Mouse (Mus musculus): Measurements from ENCODE around the gene Fndc7.

Gene Fndc7

GRCm38 (mm10) chr3:108889908-108890307 is at the start of gene Fndc7:
TSS of gene Fndc7 (minus strand) at chr3:108890008.
- no peak for DNase-seq

- no peak for DNase-seq
Observed at GRCm38 (mm10) chr3:108939573-108939972, 49.8 kb upstream of the Fndc7 start, which contains the start of gene Henmt1. TSS of gene Henmt1 (plus strand) at chr3:108939873.

- DNase-seq: no peak
Observed at GRCm38 (mm10) chr3:108938691-108939090, 48.9 kb upstream of the Fndc7 start.

- no peak for DNase-seq
Observed at GRCm38 (mm10) chr3:108933557-108933956, 43.7 kb upstream of the Fndc7 start.

- no peak for DNase-seq
Observed at GRCm38 (mm10) chr3:108926308-108926707, 36.5 kb upstream of the Fndc7 start.

GRCm38 (mm10) chr3:108925677-108926076 is 35.9 kb upstream of the Fndc7 start:
- no peak for DNase-seq

- DNase-seq: no peak
Observed at GRCm38 (mm10) chr3:108921822-108922221, 32.0 kb upstream of the Fndc7 start.

- no peak for DNase-seq
Observed at GRCm38 (mm10) chr3:108920442-108921070, 30.7 kb upstream of the Fndc7 start.

- no peak for DNase-seq
Observed at GRCm38 (mm10) chr3:108918852-108919251, 29.0 kb upstream of the Fndc7 start.

- no peak for DNase-seq
Observed at GRCm38 (mm10) chr3:108917986-108918385, 28.2 kb upstream of the Fndc7 start.

- DNase-seq: peak; percentile 14
Observed at GRCm38 (mm10) chr3:108916857-108917256, 27.0 kb upstream of the Fndc7 start.

GRCm38 (mm10) chr3:108915999-108916398 is 26.2 kb upstream of the Fndc7 start:
- DNase-seq: peak; percentile 76

GRCm38 (mm10) chr3:108911548-108912413 is 22.0 kb upstream of the Fndc7 start, which contains the start of gene Prpf38b:
TSS of gene Prpf38b (minus strand) at chr3:108911727.
- peak; percentile 96 for DNase-seq

- DNase-seq: peak; percentile 75
Observed at GRCm38 (mm10) chr3:108911081-108911547, 21.3 kb upstream of the Fndc7 start.

- DNase-seq: peak; percentile 91
Observed at GRCm38 (mm10) chr3:108910303-108911080, 20.7 kb upstream of the Fndc7 start.

GRCm38 (mm10) chr3:108902934-108903333 is 13.1 kb upstream of the Fndc7 start:
- no peak for DNase-seq

- DNase-seq: no peak
Observed at GRCm38 (mm10) chr3:108902038-108902437, 12.2 kb upstream of the Fndc7 start.

- DNase-seq: no peak
Observed at GRCm38 (mm10) chr3:108900681-108901080, 10.9 kb upstream of the Fndc7 start.

- no peak for DNase-seq
Observed at GRCm38 (mm10) chr3:108900147-108900546, 10.3 kb upstream of the Fndc7 start.

GRCm38 (mm10) chr3:108898640-108899039 is 8.8 kb upstream of the Fndc7 start:
- DNase-seq: no peak

GRCm38 (mm10) chr3:108892914-108893313 is 3.1 kb upstream of the Fndc7 start:
- no peak for DNase-seq

- DNase-seq: no peak
Observed at GRCm38 (mm10) chr3:108892080-108892479, 2.3 kb upstream of the Fndc7 start.

- DNase-seq: no peak
Observed at GRCm38 (mm10) chr3:108887618-108887975, 2.2 kb downstream of the Fndc7 start.
